Mouse (Mus musculus) layer of hippocampus, adult 8-10 months (tissue): ENCODE results near the gene Ccpg1. TPM values are rescaled to one million over a fixed set of nuclear protein-coding genes. Genes with fewer than 3 reads are reported as not detected.

Experiments used
- DNase-seq, 2 experiments: peaks; one replicate each; pipeline ENCODE4 v3.0.0; 2022; ENCODE audit warnings: low spot score in 2 of 2
- total RNA-seq, 4 experiments: library from RNA; stranded (reverse); gene quantifications; 2 replicates each; pipeline ENCODE4 v1.2.4; 2022

Gene Ccpg1
- total RNA-seq, result 100 to 1,000 TPM; 130 to 173 (median 150) TPM

DNA sequence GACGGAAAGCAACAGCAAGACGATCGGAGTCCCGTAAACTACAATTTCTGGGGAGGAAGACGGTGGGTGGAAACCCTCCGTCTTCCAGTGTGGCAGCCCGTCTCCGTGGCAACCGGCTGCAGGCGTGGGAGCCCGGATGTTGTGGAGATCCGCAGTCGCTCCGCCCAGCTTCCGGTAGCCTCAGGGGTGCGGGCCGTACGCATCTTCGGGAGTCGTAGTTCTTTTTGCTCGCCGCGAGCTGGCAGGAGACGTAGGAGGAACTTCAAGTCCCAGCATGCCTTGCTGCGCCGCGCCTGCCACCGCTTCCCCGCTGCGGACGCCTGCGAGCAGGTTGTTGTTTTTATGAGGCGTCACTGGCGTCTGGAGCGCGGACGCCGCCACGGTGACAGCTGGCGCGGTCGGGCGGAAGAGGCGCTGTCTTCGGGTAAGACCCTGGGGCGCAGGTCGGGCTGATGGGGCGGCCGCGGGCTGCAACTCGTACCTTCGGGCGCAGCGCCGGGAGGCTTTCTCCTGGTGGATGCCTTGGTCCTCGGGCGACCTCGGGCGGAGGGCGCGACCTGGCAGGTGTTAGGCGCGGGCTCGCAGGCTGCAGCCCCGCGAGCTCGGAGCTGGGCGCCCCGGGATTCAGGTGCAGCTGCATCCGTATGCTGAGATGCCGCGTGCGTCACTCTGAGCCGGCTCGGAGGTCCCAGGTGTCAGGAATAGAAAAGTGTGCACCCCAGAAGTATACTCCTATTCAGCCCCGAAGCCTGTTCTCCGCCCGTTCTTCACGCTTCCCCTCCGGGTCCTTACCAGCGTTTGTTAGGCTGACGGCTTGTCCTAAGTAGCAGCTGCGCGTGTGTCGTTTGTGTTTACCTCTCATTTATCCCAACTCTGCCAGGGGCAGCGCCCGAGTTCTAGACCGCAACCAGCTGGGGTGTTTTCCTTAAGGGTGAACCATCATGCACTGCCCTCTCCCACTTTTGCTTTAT lies at the start of gene Ccpg1, which contains the start of gene Ccpg1os:
Gene Ccpg1, plus strand, starts transcription at position 180 of the 971 bp plus-strand sequence.
Gene Ccpg1os, minus strand, starts transcription at position 133 of the 971 bp plus-strand sequence.
- peak; percentile 97 to 98 for DNase-seq

DNA sequence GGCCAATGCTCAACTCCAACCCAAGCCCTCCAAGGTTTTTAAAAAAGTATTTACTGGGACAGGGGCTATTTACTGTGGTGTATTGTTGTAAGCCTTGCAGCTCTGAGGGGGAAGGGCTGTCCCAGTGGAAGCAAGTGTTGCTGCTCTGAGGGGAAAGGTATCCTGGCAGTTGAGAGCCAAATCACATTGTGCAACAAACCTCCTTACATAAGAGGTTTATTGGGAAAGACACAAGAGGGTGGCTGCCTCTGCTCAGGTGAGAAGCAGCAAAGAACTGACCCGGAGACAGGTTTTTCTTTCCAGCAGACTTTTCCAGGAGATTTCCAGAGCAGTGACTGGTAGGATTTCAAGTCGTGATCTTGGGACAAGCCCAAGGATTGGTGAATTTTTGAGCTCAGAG lies 48.9 kb upstream of the Ccpg1 start:
- DNase-seq, result no peak

GRCm38 (mm10) chr9:72943424-72943823 lies 41.8 kb upstream of the Ccpg1 start:
- DNase-seq, result no peak

DNA sequence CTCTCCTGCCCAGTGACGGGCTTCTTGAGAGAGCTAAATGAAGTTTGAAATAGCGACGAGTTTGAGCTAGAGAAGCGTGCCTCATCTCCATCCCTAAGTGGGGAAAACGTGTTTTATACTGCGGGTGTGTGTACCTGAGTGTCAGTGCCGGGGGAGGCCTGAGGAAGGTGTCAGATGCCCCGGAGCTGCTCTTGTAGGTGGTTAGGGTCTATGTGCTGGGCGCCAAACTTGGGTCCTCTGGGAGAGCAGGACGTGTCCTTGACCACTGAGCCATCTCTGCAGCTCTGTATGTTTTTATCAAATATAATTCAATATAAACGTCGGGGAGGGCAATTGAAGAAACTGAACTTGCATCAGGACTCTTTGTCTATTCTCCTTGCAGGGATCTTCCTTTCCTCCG lies 40.9 kb upstream of the Ccpg1 start:
- DNase-seq, result no peak

- no peak for DNase-seq
Observed at GRCm38 (mm10) chr9:72947010-72947409, 38.2 kb upstream of the Ccpg1 start.

GRCm38 (mm10) chr9:72949572-72949971 lies 35.7 kb upstream of the Ccpg1 start:
- DNase-seq, result no peak

DNA sequence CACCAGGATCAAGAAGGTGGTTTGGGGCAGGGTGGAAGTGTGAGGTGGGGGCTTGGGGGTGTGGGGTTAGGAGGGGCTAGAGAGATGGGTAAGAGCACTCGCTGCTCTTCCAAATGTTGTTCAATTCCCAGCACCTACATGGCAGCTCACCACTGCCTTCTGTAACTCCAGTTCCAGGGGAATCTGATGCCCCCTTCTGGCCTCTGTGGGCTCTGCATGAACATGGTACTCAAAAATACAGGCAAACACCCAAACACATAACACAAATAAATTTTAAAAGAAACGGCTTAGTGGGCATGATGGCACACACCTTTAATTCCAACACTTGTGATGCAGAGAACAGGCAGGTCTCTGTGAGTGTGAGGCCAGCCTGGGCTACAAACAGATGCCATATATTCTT lies 30.5 kb upstream of the Ccpg1 start:
- DNase-seq, result no peak

- DNase-seq, result peak in 1 of 2 experiments; percentile 35
Observed at GRCm38 (mm10) chr9:72955546-72955945, 29.7 kb upstream of the Ccpg1 start.

DNA sequence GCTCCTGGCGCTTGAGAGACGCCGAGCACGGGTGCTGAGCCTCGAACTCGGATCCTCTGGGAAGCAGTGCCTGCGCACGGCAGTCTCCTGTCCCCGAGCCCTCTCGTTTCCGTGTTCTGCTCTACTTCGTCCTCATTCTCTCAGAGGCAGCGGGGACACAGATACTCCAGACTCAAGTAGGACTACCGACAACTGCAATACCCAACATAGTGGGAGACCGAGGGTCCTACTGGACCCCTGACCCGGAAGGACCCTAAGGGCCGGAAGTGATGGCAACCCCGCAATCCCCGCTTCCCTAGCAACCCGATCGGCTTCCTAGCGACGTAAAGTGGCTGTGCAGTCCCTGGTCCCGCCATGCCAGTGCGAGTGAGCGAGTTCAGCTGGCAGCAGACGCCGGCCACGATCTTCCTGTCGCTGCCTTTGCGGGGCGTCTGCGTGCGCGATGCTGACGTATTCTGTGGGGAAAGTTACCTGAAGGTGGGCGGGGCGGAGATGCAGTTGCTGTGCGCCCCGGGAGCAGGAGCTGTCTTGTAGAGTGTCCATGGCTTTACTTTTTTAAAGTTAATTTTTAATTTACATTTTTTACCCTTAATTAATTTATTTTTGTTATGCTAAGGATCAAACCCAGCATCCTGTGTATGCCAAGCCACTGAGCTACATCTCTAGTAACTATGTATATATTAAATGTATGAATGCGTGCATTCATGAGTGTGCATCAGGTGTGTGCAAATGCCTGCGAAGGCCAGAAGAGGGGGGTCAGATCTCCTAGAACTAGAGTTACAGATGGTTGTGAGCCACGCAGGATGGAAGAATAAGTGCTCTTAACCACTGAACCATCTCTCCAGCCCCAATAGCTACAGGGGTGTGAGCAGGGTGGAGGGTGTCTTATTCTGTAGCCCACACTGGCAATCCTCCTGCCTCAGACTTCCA lies 26.4 kb upstream of the Ccpg1 start, which contains the start of the genes Dyx1c1 and Gm44503:
Gene Dyx1c1, plus strand, starts transcription at position 265 of the 930 bp plus-strand sequence.
Gene Gm44503, plus strand, starts transcription at position 332 of the 930 bp plus-strand sequence.
- DNase-seq, result peak; percentile 63 to 65

DNA sequence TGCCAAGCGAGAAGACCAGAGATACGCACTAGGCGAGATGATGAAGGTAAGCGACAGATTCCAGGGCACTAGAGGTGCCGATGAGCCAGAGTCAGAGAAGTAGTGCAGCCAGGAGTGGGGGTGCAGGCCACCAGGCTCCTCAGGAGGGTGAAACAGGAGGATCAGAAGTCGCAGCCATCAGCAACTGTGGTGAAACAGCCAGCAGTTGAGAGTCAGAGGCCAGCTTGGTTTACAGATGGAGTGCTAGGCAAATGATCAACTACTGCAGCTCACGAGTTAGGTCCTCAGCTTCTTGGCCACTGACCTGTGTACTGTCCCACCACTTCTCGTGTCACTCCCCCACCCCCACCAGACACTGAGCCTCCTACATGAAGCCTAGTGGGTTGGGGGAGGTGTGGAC lies 23.9 kb upstream of the Ccpg1 start:
- no peak for DNase-seq

- no peak for DNase-seq
Observed at GRCm38 (mm10) chr9:72961959-72962358, 23.3 kb upstream of the Ccpg1 start.

GRCm38 (mm10) chr9:72968349-72969061 lies 16.7 kb upstream of the Ccpg1 start:
- peak; percentile 86 to 89 for DNase-seq

- no peak for DNase-seq
Observed at GRCm38 (mm10) chr9:72969874-72970273, 15.4 kb upstream of the Ccpg1 start.

GRCm38 (mm10) chr9:72972435-72972834 lies 12.8 kb upstream of the Ccpg1 start:
- no peak for DNase-seq

DNA sequence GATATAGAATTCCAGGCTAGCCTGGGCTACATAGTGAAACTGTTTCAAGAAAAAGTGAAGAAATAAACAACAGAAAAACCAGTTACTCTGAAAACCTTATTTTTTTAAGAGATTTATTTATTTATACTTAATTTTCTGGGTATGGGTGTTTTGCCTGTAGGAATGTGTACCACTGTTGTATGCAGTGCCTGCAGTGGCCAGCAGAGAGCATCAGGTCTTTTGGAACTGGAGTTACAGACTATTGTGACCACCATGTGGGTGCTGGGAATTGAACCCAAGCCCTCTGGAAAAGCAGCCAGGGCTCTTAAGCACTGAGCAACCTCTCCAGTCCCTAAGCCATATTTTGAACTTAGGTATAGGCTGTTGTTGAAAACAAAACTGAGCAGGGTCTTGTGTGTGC lies 12.2 kb upstream of the Ccpg1 start:
- DNase-seq, result no peak

DNA sequence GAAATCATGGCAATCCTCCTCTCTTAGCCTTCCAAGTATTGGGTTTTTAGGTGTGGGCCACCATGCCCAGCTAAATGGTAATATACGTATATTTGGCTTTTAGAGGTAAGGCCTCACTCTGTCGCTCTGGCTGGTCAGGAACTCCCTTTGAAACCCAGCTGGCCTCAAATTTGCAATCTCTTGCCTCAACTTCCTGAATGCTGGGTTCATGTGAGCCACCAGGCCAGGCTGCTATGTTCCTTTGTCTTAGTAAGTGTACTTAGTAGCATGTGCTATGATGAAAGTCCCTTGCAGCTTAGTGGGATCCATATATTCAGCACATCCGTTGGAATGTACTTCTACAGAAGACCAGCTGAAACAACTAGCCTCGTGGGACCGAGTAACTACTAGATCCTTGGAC lies 10.5 kb upstream of the Ccpg1 start:
- DNase-seq, result no peak

GRCm38 (mm10) chr9:72975242-72975641 lies 10.0 kb upstream of the Ccpg1 start:
- DNase-seq, result no peak

GRCm38 (mm10) chr9:72983066-72983465 lies 2.2 kb upstream of the Ccpg1 start:
- no peak for DNase-seq

DNA sequence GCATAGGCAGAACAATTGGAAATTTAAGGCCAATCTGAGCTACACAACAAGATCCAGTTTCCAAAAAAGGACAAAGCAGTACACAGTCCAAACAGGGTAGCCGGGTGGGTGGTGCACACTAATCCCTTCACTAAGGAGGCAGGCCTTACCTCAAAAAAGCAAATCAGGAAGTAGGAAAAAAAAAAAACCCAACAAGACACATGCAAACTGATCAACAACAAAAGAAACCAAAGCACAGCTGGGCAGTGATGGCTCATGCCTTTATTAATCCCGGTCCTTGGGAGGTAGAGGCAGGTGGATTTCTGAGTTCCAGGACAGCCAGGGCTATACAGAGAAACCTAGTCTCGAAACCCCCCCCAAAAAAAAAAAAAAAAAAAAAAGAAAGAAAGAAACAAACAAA lies 2.5 kb downstream of the Ccpg1 start:
- no peak for DNase-seq

DNA sequence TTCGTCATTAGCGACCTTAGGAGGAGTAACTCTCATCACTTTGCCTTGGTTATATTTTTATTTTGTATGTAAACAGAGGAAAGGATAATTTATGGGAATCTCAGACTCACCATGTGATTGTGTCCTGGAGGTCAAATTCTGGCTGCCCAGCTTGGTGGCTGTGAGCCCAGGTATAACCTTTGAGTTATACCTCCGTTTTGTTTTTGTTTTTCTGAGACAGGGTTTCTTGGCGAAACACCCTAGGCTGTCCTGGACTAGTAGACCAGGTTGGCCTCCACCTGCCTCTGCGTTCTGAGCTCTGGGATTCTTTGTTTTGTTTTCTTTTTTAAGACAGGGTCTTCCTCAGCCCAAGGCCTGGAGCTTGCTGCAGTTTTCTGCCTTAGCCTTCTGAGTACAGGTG lies 3.5 kb downstream of the Ccpg1 start:
- no peak for DNase-seq

DNA sequence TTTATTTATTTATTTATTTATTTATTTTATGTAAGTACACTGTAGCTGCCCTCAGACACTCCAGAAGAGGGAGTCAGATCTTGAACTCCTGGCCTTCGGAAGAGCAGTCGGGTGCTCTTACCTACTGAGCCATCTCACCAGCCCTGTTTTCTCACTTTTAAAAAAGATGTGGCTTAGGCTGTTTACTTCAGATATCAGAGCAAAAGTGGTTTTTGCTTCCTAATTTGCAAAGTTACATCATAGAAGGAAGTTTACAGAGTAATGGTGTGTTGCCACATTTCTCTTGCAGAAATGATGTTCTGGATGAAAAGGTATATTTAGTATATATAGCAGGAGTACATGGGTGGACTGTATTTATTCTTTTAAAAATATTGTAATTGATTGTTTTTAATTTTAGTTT lies 6.2 kb downstream of the Ccpg1 start:
- no peak for DNase-seq
